Mouse (Mus musculus): Measurements from ENCODE around the gene Cacng6.
"Not testable (repeated sequence)": the region's sequence is repeated elsewhere in the genome, so short reads cannot be mapped to it uniquely, and the experiment has no call there.

The Cacng6 gene

DNA sequence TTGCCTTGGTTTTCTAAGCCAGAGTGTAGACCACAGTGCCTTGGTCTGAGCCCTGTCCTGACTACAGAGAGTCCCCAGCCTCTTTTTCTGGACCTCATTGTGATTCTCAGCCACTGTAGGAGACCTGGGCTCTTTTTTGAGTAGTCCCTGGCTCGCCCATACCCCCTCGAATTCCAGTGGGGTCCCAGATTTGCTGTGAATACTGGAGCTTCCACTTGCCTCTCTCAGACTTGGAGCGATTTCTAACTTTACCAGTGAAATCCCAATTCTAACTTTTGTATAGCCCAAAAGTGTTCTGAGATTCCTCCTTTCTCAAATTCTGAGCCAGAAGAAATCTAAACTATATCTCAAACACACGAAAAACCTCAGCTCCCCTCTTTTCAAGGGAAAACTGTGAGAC lies at the start of gene Cacng6:
TSS of gene Cacng6 (plus strand) at position 301 of the 400 bp plus-strand sequence.
- DNase-seq: no peak

DNA sequence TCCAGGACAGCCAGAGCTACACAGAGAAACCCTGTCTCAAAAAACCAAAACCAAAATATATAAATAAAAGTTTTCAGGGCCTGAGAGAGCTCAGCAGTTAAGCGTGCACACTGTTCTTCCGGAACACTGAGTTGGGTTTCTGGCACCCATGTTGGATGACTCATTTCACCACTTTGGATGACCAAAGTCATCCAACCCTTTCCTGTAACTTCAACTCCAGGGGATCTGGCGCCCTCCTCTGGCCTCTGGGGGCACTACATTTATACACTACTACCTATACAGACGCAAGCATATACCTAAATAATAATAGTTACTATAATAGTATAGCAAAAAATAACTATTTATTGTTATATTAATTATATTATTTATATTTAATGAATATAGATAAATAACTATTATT lies 47.2 kb upstream of the Cacng6 start:
- DNase-seq: peak; percentile 56

DNA sequence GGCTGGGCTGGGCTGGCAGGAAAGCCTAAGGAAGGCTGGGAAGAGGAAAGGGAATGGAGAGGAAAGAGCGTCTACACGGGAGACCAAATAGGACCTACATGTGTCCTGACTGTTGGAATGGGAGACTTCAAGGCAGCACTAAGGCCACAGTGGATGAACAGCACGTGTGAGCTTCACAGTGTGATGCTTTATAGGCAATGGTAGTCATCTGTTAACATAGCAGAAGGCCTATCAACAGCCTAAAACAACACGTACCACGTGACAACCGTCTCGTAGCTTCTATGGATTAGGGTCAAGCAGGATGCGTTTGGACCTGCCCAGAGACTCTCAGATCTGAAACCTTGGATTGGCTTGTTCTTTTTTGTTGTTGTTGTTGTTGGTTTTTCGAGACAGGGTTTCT lies 41.9 kb upstream of the Cacng6 start:
- no peak for DNase-seq

DNA sequence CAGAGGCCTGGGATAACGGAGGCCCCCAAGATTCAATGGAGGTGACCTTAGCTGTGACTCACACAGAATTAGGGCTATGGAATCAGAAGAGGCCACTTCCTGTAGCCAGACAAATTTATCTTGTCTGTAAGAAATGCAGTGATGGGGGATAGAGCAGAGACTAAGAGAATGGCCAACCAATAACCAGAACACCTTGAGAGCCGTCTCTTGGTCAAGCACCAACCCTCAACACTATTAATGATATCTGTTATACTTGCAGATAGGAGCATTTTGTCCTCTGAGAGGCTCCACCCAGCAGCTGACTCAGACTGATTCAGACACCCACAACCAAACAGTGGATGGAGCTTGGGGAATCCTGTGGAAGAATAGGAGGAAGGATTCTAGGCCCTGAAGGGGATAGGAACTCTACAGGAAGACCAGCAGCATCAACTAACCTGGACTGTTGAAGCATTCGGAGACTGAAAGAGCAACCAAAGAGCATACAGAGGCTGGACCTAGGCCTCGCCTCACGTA lies 39.1 kb upstream of the Cacng6 start:
- no peak for DNase-seq

DNA sequence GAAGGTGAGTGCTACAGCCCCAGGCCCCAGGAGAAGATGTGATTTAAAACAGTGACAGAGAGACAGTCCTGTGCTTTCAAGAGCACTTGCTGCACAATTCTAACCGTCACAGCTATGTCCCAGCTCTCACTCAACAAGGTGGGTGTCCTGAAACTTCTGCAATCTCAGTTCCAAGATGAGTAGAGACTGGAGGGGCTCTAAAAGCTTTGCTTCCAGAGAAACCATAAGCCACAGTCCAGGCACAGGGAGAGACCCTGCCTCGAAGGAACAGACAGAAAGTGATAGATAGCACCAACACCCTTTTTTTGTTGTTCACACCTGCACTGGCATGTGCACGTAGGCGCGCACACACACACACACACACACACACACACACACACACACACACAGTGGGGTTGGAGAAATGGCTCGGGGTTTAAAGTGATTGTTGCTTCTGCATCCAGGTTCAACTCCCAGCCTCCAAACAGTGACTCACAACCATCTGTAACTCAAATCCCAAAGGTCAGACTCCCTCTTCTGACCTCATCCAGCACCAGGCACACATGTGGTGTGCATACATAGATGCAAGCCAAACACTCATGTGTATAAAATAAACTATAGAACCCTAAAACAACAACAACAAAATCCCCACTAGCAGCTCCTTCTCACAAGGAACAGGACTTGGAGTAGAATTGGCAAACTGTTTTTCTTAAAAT lies 37.8 kb upstream of the Cacng6 start:
- DNase-seq: no peak

DNA sequence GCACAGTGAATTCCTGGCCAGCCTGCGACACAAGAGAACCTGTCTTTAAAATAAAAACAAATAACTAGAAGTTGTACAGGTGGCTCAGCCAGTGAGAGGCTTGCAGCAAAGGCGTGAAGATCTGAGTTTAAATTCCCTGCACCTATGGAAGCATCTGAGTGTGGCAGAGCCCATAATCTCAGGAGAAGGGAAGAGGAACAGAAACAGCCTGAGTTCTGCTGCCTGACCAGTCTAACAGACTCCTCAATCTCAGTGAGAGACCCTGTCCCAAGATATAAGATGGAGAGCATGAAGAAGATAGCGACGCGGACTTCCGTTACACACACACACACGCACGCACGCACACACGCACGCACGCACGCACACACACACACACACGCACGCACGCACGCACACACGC lies 36.2 kb upstream of the Cacng6 start:
- no peak for DNase-seq

DNA sequence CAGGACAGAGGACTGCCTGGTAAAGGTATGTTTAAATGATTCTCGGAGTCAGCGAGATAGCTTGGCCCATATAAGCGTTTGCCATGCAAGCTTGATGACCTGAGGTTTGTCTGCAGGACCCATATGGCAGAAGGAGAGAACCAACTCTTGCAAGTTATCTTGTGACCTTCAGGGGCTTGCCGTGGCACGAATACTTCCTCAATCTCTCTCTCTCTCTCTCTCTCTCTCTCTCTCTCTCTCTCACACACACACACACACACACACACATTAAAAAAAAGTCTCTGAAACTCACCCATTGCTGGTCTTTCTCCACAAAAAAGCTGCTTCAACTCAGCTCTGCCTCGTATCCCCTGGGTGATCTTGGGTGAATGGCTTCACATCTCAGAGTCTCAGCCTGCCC lies 35.1 kb upstream of the Cacng6 start:
- no peak for DNase-seq

DNA sequence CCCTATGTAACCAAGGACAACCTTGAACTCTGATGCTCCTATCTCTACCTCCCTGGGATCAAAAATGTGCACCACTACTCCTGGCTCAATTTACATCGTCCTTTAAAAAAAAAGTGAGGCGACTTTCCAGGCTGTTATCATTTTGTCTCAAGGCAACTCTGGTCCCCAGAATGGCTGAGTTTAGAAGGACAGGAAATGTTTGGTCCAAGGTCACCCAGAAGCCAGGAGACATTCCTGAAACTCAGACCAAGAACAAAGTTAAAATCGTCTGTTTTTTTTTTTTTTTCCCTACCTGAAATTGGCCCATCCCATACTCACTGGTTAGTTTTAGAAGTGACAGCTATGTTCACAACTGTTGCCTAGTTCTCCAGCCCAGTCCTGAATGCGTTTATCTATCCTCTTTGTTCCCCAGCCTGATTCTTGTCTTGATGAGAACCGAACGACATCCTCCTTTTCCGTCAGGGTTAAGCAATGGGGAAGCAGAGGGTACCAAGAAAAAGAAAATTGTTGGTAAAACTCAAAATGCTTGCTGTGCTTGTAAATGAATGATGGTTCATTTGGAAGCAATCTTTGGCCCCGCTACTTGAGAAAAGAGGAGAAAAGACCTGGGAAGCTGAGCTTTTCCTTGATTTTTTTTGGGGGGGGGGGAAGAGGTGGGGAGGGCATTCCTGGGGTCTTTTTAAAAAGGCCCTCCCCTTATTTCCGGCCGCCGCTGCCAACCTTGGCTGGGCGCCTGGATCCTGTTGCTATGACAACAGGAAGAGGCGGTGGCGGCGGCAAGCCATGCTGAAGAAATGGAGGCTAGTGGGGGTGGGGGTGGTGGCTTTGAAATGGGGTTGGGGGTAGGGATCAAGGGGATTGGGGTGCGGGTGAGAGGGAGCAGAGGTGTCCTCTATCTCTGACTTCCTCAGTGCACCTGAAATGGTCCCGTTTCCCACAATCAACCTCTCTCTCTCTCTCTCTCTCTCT lies 34.3 kb upstream of the Cacng6 start:
- peak; percentile 45 for DNase-seq

DNA sequence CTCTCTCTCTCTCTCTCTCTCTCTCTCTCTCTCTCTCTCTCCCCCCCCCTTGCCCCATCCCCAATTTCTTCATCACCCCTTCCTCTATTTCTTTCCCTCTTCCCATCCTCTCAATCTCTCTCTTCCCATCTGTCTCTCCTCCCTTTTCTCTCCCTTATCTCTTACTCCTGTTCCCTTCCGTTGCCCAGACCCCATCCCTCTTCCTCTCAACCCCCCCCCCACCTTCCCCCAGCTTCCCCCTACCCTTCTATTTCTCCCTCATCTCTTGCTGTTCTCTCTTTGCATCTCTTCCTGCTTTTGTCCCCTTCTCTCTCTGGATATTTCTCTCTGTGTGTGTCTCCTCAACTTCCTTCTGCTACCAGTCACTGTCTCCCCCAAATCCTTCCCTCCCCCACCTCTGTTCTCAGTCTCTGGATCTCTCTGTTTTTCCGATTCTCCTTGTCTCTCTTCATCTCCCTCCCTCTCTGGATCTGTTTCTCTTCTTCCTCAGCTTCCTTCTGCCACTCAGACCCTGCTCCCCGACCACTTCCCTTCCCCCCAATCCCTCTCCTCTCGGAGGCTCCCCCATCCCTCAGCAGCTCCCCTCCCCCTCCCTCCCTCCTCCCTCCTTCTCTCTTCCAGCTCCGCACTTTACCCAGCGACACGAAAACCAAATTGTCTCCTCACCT lies 33.4 kb upstream of the Cacng6 start, which contains the start of gene Cacng8:
TSS of gene Cacng8 (plus strand) at position 271 of the 668 bp plus-strand sequence.
- no peak for DNase-seq

DNA sequence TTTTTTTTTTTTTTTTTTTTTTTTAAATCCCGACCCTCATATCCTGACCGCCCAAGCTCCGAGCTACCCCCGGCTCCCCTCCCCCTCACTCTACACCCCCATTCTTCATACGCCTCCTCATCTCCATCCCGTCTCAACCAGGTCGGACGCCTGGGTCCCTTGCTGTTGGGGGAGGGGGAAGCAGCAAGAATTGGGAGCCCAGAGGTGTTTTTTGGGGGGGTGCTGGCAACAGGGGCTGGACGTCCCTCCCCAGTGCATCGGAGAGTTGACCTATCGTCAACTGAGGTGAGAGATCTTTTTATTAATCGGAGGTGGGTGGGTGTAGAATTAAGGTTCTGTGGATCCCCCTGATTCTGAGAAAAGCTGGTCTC lies 32.9 kb upstream of the Cacng6 start:
- no peak for DNase-seq

DNA sequence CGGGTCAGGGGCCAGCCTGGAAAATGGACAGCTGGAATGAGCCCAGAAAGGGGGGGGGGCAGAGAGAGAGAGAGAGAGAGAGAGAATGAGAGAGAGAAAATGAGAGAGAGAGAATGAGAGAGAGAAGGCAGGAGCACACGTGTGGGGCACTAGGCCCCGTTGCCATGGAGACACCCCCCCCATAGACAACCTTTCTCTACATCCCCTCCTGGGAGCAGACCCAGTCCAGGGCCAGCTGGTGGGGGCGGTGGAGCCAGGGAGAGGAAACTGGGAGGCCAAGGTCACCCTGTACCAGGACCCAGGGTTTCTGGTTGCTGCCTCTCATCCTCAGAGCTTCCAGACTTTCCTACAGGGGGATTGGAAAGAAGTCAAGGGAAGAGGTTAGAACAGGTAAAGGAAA lies 32.2 kb upstream of the Cacng6 start:
- DNase-seq: no peak

DNA sequence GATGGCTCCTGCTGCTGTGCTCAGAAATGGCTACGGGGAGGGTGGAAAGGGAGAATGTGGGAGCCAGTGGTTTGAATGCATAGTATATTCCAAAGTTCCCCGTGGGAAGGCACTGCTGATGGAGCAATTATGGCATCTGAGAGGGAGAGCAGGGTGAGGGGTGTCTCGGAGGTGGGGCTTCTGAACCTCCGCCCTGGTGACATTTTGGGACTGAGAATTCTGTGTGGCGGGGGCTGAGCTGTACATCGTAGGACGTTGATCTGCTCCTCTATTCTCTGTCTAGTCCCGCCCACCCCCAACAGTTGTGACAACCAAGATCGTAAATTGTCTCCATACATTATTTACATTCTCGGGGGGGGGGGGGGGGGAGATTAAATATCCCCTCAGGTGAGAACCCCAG lies 26.6 kb upstream of the Cacng6 start:
- DNase-seq: no peak

DNA sequence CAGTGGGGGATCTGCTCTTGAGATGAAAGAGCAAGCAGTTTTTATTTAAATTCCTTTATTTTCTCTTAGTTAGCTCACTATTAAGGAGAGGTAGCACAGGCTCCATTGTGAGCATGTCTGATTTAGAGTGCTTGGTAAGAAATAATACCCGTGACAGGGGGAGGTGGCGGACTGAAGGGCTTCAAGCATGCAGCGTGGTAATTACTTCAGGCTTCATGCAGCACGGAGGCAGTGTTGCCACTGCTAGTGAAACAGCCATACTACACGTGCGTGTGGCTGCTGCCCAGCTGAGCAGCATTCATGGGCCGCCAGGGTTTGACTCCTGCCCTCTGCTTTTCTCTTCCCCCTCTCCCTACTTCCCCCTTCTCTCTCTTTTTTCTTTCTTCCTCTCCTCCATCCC lies 26.2 kb upstream of the Cacng6 start:
- DNase-seq: no peak

DNA sequence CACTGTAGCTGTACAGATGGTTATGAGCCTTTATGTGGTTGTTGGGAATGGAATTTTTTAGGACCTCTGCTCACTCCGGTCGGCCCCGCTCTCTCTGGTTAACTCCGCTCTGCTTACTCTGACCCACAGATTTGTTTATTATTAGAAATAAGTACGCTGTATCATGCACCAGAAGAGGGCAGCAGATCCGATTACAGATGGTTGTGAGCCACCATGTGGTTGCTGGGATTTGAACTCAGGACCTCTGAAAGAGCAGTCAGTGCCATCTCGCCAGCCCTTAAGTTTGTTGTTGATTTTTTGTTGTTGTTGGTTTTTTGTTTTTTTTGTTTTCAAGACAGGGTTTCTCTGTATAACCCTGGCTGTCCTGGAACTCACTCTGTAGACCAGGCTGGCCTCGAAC lies 25.6 kb upstream of the Cacng6 start:
- DNase-seq: not testable (repeated sequence)

DNA sequence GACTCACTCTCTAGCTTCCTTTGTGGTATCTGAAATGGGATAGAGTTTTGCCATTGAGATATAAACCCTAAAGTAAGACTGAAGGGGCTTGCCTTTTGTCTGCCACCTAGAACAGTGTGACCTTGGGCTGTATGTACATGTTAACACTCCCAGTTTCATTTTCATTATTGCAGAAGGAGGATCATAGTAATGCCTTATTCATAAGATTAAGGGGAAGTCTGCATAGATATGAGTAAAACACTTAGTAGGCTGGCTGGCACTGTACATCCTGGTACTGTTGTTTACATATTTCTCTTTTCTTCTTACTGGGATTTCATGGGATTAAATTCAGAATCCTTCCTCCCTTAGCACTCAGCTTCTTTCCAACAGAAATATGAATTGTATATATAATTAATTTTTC lies 24.1 kb upstream of the Cacng6 start:
- DNase-seq: no peak

DNA sequence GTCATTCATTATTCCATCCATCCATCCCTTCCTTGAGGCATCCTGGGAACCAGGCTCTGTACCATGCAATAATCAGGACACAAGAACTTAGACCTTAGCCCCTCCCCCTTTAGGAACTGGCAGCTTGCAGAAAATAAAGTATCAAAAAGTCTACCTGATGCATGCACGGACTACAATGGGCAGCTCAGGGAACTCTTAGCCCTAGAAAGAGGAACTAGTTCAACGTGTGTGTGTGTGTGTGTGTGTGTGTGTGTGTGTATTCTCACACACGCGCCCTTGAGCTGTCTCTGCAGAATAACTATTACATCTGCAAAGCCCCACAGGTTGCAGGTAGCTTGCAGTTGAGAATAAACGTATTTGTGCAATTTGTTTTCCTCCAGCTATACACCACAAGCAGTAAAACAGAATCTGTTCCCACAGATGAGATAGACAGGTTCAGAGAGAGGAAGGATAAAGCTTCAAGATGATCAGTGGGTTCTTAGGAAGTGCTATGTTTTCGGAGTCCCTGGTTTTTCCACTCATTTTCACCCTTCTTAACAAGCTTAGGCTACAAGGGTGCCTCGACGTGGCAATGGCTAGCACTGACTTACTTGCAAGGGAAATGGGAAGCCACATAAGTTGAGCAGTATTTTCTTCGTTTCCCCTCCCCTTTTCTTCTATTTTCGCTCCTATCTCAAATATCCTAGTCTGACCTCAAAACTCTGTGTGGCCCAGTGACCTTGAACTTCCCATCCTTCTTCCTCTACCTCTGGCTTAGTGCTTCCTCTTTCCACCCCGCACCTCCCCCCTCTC lies 14.1 kb upstream of the Cacng6 start:
- no peak for DNase-seq

DNA sequence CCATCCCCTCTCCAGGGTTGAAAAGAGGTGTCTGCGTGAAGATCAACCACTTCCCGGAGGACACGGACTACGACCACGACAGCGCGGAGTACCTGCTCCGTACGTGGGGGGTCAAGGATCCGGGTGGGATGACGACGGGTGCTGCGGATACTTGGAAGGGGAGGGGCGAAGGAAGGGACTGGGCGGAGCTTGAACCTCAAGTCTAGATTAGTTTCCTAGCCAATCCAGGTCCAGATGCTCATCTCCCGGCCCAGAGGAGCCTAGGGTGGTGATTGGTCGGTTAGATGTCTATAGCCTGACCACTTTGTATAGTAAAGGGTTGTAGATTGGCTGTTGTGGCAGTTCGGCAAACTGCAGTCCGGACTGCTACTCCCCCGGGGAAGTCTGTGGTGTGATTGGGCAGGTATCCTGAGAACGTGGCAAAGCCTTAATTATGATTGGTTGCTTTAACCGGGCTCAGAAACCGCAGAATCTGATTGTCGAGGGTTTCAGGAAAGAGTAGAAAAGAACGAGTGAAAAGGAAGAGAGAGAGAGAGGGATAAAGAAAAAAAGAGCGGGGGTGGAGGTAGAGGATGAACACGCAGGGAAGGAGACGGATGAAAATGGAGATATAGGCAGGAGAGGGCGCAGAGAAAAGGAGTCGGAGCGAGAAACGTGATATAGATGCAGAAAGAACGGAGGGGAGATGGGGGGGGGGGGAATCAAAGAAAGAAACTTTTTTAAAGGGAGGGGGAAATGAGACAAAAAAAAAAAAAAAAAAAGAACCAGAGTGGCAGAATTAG lies 12.6 kb upstream of the Cacng6 start:
- peak; percentile 13 for DNase-seq

DNA sequence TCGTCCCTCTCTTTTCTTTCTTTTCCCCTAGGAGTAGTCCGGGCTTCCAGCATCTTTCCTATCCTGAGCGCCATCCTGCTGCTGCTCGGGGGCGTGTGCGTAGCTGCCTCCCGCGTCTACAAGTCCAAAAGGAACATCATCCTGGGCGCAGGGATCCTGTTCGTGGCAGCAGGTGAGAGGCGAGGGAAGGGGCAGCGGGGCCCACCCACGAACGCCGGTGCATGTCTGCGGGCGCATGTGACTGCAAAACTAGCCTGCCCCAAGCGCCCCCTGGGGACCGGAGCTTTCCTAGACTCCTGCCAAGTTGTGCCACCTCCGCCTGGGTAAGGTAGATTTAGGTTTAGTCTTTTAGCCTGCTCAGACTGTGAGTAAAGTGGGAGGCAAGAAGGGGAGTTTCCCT lies 12.0 kb upstream of the Cacng6 start:
- no peak for DNase-seq

DNA sequence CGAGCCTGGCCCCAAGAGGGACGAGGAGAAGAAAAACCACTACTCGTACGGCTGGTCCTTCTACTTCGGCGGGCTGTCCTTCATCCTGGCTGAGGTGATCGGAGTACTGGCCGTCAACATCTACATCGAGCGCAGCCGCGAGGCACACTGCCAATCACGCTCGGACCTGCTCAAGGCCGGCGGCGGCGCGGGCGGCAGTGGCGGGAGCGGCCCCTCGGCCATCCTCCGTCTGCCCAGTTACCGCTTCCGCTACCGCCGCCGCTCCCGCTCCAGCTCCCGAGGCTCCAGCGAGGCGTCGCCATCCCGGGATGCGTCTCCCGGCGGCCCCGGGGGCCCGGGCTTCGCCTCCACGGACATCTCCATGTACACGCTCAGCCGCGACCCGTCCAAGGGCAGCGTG lies 9.1 kb upstream of the Cacng6 start:
- DNase-seq: peak; percentile 7

DNA sequence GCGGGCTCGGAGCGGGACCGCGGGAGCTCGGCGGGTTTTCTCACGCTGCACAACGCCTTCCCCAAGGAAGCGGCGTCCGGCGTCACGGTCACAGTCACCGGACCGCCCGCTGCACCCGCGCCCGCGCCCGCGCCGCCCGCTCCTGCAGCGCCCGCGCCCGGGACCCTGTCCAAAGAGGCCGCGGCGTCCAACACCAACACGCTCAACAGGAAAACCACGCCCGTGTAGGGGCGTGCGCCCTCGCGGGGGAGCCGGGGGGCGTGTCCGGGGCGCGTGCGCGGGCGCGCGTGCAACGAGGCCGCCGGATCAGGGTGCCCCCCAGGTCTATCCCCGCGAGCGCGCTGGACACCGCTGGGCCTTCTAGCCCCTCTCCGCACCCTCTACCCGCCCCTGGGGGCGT lies 8.6 kb upstream of the Cacng6 start:
- DNase-seq: peak; percentile 27

DNA sequence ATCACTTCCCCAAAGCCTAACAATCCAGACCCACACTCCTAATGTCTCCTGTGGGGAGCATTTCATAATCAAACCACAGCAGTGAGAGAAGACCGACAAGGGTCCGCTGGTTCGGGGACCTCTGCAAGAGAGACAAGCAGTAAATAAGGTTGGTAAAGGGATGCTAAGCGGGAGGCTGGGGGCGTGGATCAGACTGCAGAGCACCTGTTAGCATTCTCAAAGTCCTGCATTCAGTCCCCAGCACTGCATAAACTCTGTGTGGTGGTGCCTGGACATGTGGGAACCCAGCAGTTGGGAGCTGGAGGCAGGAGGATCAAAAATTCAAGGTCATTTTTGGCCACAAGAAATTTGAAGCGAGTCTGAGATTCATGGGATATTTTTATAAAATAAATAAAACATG lies 4.1 kb upstream of the Cacng6 start:
- no peak for DNase-seq

DNA sequence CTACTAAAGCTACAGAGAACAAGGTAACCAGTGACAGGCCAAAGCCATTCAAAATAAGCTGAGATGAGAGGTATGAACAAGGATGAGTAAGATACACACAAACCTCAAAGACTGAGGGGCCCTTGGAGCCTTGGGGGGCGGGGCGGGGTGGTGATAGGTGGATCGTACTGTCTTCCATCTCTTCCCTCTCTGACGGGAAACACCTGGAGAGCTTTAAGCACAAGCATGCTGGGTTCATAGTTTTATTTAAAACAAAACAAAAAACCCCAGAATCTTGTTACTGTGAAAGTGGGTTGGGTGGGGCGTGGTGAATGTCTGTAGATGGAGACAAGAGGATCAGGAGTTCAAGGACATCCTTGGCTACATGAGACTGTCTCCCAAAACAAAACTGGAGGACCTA lies 3.5 kb upstream of the Cacng6 start:
- DNase-seq: no peak

Data from kidney, adult 9 months (tissue).